Mouse (Mus musculus) kidney, adult 11 months (tissue): ENCODE measurements around the gene Rbbp8nl.

ENCODE experiments used
- DNase-seq: peaks from one replicate; pipeline ENCODE4 v3.0.0; 2022

The Rbbp8nl gene

GRCm38 (mm10) chr2:180289440-180290108 is at the start of gene Rbbp8nl:
Rbbp8nl (minus strand) TSS chr2:180289879.
- DNase-seq, result peak; percentile 76

DNA sequence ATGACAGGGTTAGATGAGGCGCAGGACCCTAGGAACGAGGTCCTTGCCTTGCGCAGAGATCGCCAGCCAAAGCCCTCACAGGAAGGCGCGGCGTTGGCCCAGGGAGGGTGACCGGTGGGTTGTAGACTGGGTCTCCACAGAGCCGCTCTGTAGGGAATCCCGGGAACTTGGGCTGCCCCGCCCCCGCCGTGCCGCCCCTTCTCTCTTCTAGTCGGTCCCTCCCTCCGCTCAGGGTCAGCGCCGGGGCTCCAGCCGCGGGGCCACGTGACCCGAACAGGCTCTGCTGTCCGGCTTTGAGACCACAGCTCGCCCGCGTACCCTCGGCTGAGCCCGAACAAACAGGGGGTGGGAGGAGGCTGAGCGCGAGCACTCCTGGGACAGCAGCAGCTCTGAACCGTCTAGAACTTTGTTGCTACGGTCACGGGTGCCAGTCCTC is 44.9 kb upstream of the Rbbp8nl start, which contains the start of gene Gata5:
Gata5 (minus strand) TSS at position 149 of the 436 bp plus-strand sequence.
- DNase-seq, result peak; percentile 17

- no peak for DNase-seq
Observed at GRCm38 (mm10) chr2:180333778-180334550, 44.3 kb upstream of the Rbbp8nl start.

GRCm38 (mm10) chr2:180329466-180329865 is 39.8 kb upstream of the Rbbp8nl start:
- DNase-seq, result no peak

DNA sequence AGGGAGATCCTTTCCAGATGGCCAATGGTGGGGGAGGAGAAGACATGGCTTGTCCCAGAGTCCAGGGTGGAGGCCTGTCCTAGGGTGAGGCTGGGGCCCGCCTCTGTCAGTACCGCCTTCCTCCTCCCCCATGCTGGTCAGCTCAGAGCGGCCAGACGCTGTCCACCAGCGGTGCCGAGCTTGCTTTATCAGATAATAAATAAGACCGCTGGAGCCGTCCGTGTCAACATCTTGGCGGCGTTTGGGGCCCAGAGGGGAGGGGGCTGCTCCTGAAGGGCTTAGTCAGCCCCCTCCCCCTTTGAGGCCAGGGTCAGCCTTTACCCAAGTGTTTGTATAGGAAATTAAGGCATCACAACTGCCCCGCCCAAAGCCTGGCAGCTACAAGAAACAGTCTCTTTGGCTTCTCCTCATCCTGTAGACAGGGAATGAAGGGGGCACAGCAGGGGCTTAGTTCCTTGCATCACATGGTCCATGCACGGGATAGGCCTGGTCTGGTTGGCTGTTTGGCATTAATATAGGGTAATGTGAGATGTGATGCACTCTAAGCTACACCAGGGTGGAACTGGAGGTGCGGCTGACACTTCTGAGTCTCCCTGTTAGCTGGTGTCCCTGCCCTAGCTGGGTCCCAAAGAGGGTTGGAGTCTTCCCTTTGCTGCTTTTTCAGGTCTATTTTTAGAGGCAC is 33.1 kb upstream of the Rbbp8nl start:
- DNase-seq, result no peak

- DNase-seq, result no peak
Observed at GRCm38 (mm10) chr2:180320216-180320615, 30.5 kb upstream of the Rbbp8nl start.

GRCm38 (mm10) chr2:180317591-180317990 is 27.9 kb upstream of the Rbbp8nl start:
- DNase-seq, result no peak

- no peak for DNase-seq
Observed at GRCm38 (mm10) chr2:180314292-180314691, 24.6 kb upstream of the Rbbp8nl start.

DNA sequence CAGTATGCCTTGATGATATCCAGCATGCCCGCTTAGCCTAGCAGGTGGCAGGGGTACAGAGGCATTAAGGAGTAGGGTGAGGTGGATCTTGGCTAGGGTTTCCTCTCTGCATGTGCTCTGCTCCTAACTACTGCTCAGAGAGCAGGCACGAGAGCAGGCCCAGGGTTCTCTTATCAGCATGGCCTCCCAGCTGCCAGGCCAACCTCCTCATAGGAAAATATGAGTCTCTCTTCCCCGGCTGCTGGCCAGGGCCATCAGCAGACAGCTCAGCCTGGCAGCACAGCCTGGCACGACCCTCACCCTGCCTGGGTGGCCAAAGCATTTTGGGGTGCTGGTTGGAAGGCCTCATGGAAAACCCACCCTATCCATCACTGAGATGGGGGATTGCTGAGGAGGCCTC is 21.5 kb upstream of the Rbbp8nl start:
- no peak for DNase-seq

GRCm38 (mm10) chr2:180307680-180308079 is 18.0 kb upstream of the Rbbp8nl start:
- no peak for DNase-seq

- no peak for DNase-seq
Observed at GRCm38 (mm10) chr2:180306423-180307168, 16.9 kb upstream of the Rbbp8nl start.

GRCm38 (mm10) chr2:180306009-180306408 is 16.3 kb upstream of the Rbbp8nl start:
- no peak for DNase-seq

GRCm38 (mm10) chr2:180305490-180305889 is 15.8 kb upstream of the Rbbp8nl start:
- no peak for DNase-seq

DNA sequence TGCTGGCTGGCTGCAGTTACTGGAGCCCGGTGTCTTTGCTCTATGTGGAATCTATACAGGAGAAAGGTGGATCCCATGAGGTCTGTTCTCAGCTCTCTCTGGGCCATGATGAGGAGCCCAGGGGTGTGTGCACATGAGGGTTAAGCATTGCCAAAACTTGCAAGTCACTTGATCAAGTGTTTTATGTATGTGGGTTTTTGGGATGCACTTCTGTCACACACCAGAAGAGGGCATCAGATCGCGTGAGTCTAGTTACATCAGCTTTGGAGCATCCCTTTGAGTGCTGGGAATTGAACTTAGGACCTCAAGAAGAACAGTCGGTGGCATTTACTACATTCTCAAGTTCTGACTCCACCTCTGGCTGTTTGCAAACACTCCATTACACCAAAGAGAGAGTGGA is 14.9 kb upstream of the Rbbp8nl start:
- no peak for DNase-seq

- no peak for DNase-seq
Observed at GRCm38 (mm10) chr2:180303468-180303867, 13.8 kb upstream of the Rbbp8nl start.

- no peak for DNase-seq
Observed at GRCm38 (mm10) chr2:180302201-180302600, 12.5 kb upstream of the Rbbp8nl start.

DNA sequence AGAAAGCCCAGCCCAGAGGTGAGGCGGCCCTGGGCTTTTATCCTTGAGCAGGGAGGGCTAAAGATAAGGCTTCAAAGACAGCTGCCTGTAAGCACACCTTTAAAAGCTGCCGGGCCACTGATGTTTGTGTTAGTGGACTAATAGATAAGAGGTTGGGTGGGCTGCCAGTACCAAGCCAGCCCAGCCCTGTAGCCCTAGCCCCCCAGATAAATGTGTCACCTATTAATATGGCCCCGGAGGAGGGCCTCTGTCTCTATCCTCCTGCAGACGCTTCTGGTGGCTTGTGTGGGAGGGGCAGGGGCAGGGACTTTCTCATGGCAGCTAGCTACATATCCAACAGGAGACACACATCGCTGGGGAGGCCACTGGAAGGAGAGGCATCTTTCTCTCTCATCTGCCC is 11.1 kb upstream of the Rbbp8nl start:
- DNase-seq, result no peak

DNA sequence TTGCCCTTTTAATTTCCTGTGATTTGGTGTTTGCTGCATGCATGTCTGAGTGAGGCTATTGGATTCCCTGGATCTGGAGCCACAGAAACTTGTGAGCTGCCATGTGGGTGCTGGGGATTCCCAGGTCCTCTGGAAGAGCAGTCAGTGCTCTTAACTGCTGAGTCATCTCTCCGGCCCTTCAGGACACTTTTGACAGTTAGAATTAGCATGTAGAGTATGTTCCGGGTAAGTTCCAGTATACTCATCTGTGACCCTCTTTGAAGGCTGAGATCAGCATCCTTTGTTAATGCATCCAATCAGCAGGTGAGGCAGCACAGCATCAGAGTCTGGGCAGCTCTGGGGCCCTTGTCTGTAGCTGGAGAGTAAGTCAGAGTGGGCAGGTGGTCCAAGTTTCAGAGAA is 10.6 kb upstream of the Rbbp8nl start:
- no peak for DNase-seq

GRCm38 (mm10) chr2:180292906-180293305 is 3.2 kb upstream of the Rbbp8nl start:
- DNase-seq, result no peak

GRCm38 (mm10) chr2:180292026-180292425 is 2.3 kb upstream of the Rbbp8nl start:
- DNase-seq, result no peak

DNA sequence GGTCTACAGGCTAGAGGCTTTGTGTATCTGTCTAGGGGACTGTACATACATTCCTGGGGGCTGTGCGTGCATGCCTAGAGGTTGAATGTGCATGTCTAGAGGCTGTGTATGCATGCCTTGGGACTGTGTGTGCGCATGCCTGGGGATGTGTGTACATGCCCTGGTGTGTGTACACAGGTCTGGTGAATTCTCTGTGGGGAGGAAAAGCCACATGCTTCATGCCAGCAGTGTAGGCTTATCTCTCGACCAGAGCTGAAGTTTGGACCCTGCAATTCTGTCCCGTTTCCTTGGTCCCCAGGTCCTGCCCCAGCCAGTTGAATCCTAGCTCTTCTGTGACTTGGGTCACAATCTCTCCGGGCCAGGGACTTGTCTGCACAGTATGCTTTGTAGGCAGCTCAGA is 1.9 kb upstream of the Rbbp8nl start:
- no peak for DNase-seq

GRCm38 (mm10) chr2:180290503-180290902 is 824 bp upstream of the Rbbp8nl start:
- DNase-seq, result no peak

GRCm38 (mm10) chr2:180288966-180289365 is 713 bp downstream of the Rbbp8nl start:
- DNase-seq, result no peak
